Mouse (Mus musculus) cerebellum, adult 9-11 months (tissue): ENCODE data around the gene Akap7.
"Not testable (repeated sequence)": the region's sequence is repeated elsewhere in the genome, so short reads cannot be mapped to it uniquely, and the experiment has no call there.

ENCODE experiments used
- DNase-seq: peaks from one replicate; pipeline ENCODE4 v3.0.0; 2022

Gene Akap7

DNA sequence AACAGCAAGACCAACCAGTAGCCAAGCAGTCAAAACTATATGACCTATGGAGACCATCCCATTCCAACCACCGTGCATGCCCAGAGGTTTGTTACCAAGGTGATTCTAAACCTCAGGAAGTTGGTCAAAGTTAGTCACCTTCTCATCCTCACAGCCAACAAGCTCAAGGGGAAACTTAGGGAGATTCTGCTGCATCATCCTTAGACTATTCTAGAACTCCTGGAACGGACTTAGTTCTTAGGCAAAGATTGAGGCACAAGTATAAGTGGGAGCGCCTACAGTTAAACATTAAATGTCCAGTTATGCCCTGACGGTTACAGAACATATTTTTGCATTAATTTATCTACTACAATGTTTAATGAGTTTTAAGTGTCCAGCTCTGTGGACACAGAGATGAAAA, 54.7 kb downstream of the Akap7 start:
- no peak for DNase-seq

DNA sequence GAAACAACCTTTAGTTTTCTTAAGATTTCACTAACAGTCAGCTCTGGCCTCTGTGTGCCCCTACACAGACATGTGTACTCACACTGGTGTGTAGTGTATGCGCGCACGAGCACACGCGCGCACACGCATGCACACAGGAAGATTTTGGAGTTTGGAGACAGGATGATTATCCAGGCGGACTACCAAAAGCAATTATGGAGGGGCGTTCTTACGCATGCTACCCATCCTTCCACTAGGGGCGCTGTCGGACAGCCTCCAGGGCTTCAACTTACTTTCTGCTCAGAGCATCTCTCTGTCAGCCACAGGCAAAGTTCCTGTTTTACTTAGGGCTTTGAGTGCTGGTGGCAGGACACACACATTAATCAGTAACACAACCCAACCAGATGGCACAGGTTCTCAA, 57.6 kb downstream of the Akap7 start:
- DNase-seq = peak; percentile 28

DNA sequence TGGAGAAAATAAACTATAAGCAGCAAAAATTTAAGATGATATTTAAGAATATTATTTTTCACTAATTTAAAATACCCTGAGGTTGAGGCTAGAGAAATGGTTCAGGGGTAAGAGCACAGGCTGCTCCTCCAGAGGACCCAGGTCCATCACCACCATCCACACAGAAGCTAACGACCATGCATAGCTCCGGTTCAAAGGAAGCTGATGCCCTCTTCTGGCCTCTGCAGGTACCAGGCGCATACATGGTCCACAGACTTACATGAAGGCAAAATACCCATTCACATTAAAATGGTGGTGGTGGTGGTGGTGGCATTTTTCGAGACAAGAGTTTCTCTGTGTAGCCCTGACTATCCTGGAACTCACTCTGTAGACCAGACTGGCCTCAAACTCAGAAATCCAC, 61.5 kb downstream of the Akap7 start:
- no peak for DNase-seq

GRCm38 (mm10) chr10:25239156-25239555, 68.5 kb downstream of the Akap7 start:
- DNase-seq = peak; percentile 32

- no peak for DNase-seq
Observed at GRCm38 (mm10) chr10:25234080-25234479, 73.6 kb downstream of the Akap7 start.

GRCm38 (mm10) chr10:25232700-25233099, 75.0 kb downstream of the Akap7 start:
- DNase-seq = no peak

DNA sequence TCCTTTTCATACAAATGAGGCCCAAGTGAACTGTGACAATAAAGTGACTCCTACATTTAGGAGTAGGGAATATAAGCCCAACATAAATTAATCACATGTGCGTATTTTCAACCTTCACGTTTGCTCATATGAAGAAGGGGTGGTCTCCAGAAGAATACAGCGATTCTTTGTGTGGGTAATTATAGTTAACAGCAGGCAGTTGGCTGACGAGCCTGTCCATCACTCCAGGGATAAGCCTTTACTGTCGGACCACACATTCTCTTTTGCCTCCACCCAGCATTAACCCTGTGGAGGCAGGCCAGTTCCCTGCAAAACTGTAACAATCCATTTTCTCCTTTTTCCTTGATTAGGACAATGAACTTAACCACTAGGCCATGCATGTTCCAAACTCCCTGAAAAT, 76.3 kb downstream of the Akap7 start:
- DNase-seq = no peak

DNA sequence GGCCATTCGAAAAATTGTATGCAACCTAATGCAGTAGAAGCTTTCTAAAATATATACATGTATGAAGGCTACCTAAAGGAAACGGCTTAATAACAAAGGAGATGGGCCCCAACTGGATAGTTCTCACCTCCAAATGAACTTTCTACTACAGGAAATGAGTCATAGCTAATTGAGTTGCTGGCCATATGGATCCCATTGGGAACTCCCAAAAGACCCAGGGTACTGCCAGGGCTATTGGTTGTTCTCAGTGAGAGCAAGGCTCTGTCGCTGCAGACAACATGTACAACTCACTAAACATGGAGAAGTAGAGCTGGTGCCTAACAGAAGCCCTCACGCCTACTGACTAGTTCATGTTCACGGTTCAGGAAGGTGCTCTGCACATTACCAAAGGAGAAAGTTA, 83.3 kb downstream of the Akap7 start:
- DNase-seq = no peak

DNA sequence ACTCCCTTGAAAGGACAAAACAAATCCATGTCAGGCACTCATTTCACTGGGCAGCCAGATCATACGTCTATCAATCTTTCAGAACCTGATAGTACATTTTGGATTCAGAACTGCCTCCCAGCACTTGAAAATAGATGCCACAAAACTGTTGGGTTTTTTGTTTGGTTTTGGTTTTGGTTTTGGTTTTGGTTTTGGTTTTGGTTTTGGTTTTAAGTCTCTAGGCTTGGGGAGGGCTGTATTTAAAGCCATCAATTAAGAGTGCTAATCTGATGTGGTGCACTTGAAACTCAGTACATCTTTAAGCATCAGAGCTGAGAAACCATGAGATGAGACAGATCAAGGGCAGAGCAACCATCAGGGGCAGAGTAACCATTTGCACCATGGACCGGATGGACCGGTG, 86.9 kb downstream of the Akap7 start:
- DNase-seq = no peak

GRCm38 (mm10) chr10:25219901-25220495, 87.7 kb downstream of the Akap7 start:
- no peak for DNase-seq

- DNase-seq = peak; percentile 76
Observed at GRCm38 (mm10) chr10:25219220-25219628, 88.4 kb downstream of the Akap7 start.

DNA sequence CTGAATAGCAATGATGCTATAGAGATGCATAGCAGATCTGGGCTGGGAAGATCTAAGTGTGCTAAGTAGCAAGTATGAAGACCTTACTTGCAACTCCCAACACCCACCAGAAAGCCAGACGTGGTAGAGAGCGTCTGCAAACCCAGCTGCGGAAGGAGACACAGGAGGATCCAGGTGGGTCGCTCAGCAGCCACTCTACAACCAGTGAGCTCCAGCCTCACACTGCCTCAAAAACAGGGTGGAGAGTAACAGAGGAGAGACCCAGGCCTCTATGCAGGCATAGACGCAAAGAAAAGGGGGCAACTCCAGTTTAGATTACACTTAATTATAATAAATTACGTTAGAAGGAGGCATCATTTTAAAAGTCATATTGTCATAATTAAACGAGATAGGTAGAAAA, 88.9 kb downstream of the Akap7 start:
- DNase-seq = no peak

- DNase-seq = no peak
Observed at GRCm38 (mm10) chr10:25215977-25216376, 91.7 kb downstream of the Akap7 start.

DNA sequence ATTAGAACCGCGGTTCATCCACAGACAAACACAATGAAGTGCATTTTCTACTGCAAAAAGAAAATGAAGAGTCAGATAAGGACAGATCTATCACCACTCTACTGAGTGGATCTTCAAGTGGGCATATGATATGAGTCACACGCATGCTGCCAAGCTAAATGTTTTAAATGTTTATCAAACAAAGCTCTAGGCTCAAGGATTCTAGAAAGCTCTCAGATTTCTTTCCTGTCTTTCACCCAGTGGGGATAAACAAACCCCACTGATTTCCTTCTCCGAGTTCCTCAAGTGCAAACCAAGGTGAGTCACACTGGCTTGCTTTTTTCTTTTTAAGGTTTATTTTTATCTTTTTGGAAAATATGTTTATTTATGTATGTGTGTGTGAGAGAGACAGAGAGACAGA, 94.0 kb downstream of the Akap7 start:
- DNase-seq = no peak

- DNase-seq = no peak
Observed at GRCm38 (mm10) chr10:25208619-25209018, 99.1 kb downstream of the Akap7 start.

DNA sequence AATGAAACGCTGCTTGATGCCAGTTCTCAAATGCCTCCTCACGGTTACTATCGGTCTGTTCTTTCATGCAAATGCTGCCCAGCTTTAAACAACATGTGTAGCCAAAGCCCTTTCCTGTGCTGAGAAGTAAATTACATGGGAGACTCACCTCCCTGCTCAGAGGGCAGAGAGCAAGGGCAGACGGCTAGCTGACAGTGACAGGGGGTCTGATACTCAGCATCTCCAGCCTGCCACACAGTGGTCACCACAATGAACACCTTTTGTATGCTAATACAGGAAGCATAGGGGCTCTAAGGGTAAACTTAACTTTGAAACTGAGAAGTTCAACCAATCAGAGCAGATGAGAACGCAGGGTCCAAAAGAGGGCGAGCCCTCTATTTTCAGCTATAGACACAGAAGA, 99.8 kb downstream of the Akap7 start:
- no peak for DNase-seq

DNA sequence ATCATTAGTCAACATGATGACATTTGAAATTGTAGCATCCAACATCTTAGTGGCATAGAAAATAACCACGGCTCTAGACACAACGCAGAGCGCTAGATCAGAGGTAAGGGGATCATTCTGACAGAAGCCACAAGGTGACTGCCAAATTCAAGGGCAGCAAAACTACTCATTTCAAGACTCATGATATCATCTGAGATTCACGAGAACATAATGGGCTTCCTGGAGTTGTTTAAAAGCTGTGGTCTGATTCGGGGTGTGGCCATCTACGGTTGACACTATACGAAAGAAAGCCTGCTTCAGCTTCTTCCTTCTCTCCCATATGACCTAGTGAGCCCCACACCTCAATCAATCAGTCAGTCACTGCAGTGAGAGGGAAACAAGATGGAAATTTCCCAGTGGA, 107.0 kb downstream of the Akap7 start:
- peak; percentile 30 for DNase-seq

GRCm38 (mm10) chr10:25199510-25200353, 107.9 kb downstream of the Akap7 start:
- DNase-seq = peak; percentile 92

DNA sequence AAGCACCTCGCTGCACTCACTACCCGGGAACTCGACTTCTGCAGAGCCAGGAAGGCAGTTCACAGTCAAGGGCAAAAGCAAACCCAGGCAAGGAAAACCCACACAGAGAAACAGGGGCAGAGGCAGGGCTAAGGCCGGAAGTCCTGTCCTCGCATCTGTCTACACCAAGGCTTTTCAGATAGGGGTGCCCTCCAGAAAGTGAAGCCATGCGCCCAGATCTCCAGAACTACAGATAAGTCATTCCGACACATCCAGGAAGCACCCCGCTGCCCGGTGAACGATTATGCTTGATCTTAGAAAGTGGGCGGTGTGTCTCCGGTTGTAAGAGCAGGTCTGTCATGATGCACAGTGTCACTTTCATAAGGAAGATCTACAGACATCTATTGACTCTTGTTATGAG, 109.1 kb downstream of the Akap7 start:
- DNase-seq = peak; percentile 54

- DNase-seq = no peak
Observed at GRCm38 (mm10) chr10:25198048-25198447, 109.6 kb downstream of the Akap7 start.

- no peak for DNase-seq
Observed at GRCm38 (mm10) chr10:25192180-25193073, 115.2 kb downstream of the Akap7 start.

- DNase-seq = no peak
Observed at GRCm38 (mm10) chr10:25191166-25191565, 116.5 kb downstream of the Akap7 start.

DNA sequence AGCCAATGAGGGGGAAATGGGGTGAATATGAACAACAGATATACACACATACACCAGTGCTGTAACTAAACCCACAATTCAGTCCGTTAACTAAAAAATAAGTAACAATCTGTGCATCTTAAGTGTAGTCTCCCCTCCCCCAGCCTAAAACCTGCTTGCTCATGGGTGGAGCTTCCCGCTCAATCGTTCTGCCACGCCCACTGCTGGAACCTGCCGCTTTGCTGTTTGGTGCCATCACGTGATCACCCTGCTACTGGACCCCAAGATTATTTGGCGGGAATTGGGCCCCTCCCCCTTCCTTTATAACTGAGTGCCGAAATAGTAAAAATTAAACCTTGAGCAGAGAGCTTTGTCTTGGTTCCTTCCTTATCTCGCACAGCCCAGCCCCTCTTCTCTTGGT, 121.4 kb downstream of the Akap7 start:
- DNase-seq = not testable (repeated sequence)

GRCm38 (mm10) chr10:25185691-25186090, 122.0 kb downstream of the Akap7 start:
- DNase-seq = no peak
